Mouse (Mus musculus): ENCODE data around the gene Gpatch1. TPM values are rescaled to one million over a fixed set of nuclear protein-coding genes. Genes with fewer than 3 reads are reported as not detected.

Gpatch1 gene
- polyA plus RNA-seq, 1 experiment from 2014 or later, result 9.3 TPM

DNA sequence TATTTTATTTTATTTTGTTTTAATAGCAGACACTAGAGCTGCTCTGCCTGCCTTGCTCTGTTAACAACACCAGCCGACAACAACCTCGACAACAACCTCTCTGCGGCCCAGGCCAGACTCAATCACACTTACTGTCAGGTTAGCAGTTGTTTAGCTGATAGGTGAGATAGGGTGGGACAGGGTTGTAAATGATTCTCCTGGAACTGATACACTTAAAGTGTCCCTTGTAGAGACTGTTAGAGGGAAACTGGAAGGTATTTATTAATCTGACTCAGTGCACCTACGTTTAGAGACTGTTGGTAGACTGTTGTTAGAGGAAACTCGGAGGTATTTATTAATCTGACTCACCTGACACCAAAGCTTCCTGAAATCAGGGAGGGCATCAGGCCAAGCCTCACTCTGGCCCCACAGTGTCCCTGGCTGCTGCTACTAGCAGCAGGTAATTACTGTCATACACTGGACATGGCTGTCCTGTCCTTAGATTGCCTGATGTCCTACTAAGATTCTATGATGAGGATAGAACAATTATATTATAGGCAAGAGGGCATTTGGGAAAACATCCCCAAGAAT lies 37.1 kb upstream of the Gpatch1 start:
- Histone ChIP-seq H3K27me3 (ENCODE audit: control insufficient read depth, insufficient read depth, low read length) (no peaks in the 10 kb centered on the region), H3K27ac (replicated peaks) (peak overlapping the region; percentile 53; the same call in 1 of the 2 replicates), H3K4me3 (ENCODE audit: low read depth, low read length) (no peak overlapping the region), H3K4me1 (replicated peaks; ENCODE audit: control insufficient read depth, insufficient read depth) (no peaks in the 10 kb centered on the region), H3K9ac (ENCODE audit: low read length) (no peak overlapping the region), H3K9me3 (ENCODE audit: control insufficient read depth, low read length) (no peaks in the 10 kb centered on the region), H3K36me3 (ENCODE audit: control insufficient read depth, insufficient read depth, low read length) (no peaks in the 10 kb centered on the region), H3K4me2 (replicated peaks; ENCODE audit: low read depth) (no peak overlapping the region)
- TF ChIP-seq CTCF (IDR thresholded peaks at IDR 0.05; ENCODE audit: low read depth) (no peak), EP300 (optimal IDR thresholded peaks at IDR 0.05) (no peak)
- DNase-seq (ENCODE audit: low spot score) (no peak), ATAC-seq (ENCODE audit: low FRiP score, low TSS enrichment) (peak; percentile 68)
- WGBS, result 44% methylated on average over 5 of the region's 5 CpGs

DNA sequence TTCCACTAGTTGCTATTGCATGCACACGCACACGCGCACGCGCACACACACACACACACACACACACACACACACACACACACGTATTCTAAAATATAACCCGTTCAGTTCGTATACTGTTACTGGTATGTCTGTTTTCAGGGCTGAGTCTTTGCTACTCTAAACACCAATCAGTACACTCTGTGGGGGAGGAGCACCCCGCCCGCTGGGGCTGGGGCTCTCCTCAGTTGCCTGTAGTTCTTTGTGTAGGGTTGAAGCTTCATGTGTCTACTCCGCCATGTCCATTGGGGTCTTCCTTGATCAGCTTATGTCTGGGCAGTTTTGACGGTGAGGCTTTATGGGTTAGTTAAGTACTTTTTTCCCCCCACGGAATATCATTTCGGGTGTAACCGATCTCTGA lies 35.1 kb upstream of the Gpatch1 start:
- 91% methylated on average over 15 of the region's 15 CpGs for WGBS
- Histone ChIP-seq H3K9me3 (ENCODE audit: control insufficient read depth, low read length) (no peaks in the 10 kb centered on the region), H3K27ac (replicated peaks) (no peak overlapping the region), H3K4me3 (ENCODE audit: low read depth, low read length) (no peak overlapping the region), H3K36me3 (ENCODE audit: control insufficient read depth, insufficient read depth, low read length) (no peaks in the 10 kb centered on the region), H3K4me2 (replicated peaks; ENCODE audit: low read depth) (no peak overlapping the region), H3K9ac (ENCODE audit: low read length) (no peak overlapping the region), H3K4me1 (replicated peaks; ENCODE audit: control insufficient read depth, insufficient read depth) (no peaks in the 10 kb centered on the region), H3K27me3 (ENCODE audit: control insufficient read depth, insufficient read depth, low read length) (no peaks in the 10 kb centered on the region)
- no peak for DNase-seq (ENCODE audit: low spot score)
- ATAC-seq (ENCODE audit: low FRiP score, low TSS enrichment), result no peak
- no peak for TF ChIP-seq EP300 (optimal IDR thresholded peaks at IDR 0.05)
- no peak for TF ChIP-seq CTCF (IDR thresholded peaks at IDR 0.05; ENCODE audit: low read depth)

DNA sequence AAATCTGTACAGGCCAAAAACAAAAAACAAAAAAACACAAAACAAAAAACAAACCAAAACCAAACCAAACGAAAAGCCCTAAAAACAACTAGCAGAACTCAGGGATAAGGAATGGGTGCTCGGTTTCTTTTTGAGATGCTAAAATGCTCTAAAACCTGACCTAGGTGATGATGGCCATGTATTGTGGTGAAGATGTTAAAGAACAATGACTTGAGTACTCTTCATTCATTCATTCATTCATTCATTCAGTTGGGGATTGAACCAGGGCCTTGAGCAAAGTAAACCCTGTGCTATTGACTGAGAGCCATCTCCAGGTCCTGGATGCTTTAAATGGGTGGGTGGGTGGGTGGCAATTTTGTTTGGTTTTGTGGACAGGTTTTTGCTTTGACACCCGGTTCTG lies 32.9 kb upstream of the Gpatch1 start:
- H3K9me3 ChIP-seq (ENCODE audit: control insufficient read depth, low read length), result no peaks in the 10 kb centered on the region
- no peaks in the 10 kb centered on the region for H3K27me3 ChIP-seq (ENCODE audit: control insufficient read depth, insufficient read depth, low read length)
- no peak for ATAC-seq (ENCODE audit: low FRiP score, low TSS enrichment)
- 82% methylated on average over 3 of the region's 3 CpGs for WGBS
- H3K4me3 ChIP-seq (ENCODE audit: low read depth, low read length), result no peak overlapping the region
- H3K4me1 ChIP-seq (replicated peaks; ENCODE audit: control insufficient read depth, insufficient read depth), result no peaks in the 10 kb centered on the region
- no peak for DNase-seq (ENCODE audit: low spot score)
- H3K9ac ChIP-seq (ENCODE audit: low read length), result no peak overlapping the region
- no peak overlapping the region for H3K27ac ChIP-seq (replicated peaks)
- no peaks in the 10 kb centered on the region for H3K36me3 ChIP-seq (ENCODE audit: control insufficient read depth, insufficient read depth, low read length)
- TF ChIP-seq CTCF (IDR thresholded peaks at IDR 0.05; ENCODE audit: low read depth) (no peak), EP300 (optimal IDR thresholded peaks at IDR 0.05) (no peak)
- H3K4me2 ChIP-seq (replicated peaks; ENCODE audit: low read depth), result no peak overlapping the region

DNA sequence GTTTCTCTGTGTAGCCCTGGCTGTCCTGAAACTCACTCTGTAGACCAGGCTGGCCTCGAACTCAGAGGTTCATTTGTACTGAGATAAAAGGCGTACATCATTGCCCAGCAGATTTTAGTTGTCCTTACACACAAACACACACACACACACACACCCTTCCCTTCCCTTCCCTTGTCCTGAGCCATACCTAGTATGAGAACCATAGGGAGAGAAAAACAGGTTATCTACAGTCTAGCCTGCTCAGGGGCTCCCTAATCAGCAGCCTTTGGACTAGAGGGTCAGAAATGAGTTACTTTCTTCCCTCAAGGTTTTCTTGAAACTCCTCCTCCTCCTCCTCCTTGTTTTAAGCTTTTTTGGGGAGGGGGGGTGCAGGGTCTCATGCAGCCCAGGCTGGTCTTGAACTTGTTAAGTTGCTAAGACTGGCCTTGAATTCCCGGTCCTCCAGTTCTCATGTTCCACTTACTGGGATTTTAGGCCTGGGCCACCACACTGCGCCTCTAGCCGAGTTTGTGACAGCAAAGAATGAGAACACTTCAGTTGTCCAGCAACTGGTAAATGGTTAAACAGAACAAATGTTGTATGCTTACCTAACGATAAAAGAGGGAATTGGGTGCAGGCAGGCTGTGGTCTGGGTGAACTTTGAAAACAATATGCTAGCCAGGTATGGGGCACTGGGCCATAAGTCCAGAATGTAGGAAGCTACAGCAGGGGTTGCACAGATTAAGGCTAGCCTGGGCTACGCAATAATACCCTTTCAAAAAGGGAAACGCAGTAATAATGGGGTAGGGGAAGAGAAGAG lies 31.8 kb upstream of the Gpatch1 start:
- ATAC-seq (ENCODE audit: low FRiP score, low TSS enrichment), result peak; percentile 45
- peak; percentile 54 for DNase-seq (ENCODE audit: low spot score)
- WGBS, result 61% methylated on average over 8 of the region's 8 CpGs
- no peak overlapping the region for H3K9ac ChIP-seq (ENCODE audit: low read length)
- no peaks in the 10 kb centered on the region for H3K4me1 ChIP-seq (replicated peaks; ENCODE audit: control insufficient read depth, insufficient read depth)
- peak overlapping the region; percentile 71 for H3K27ac ChIP-seq (replicated peaks)
- H3K36me3 ChIP-seq (ENCODE audit: control insufficient read depth, insufficient read depth, low read length), result no peaks in the 10 kb centered on the region
- H3K4me3 ChIP-seq (ENCODE audit: low read depth, low read length), result no peak overlapping the region
- H3K27me3 ChIP-seq (ENCODE audit: control insufficient read depth, insufficient read depth, low read length), result no peaks in the 10 kb centered on the region
- TF ChIP-seq EP300 (optimal IDR thresholded peaks at IDR 0.05) (no peak), CTCF (IDR thresholded peaks at IDR 0.05; ENCODE audit: low read depth) (no peak)
- H3K9me3 ChIP-seq (ENCODE audit: control insufficient read depth, low read length), result no peaks in the 10 kb centered on the region
- no peak overlapping the region for H3K4me2 ChIP-seq (replicated peaks; ENCODE audit: low read depth)

DNA sequence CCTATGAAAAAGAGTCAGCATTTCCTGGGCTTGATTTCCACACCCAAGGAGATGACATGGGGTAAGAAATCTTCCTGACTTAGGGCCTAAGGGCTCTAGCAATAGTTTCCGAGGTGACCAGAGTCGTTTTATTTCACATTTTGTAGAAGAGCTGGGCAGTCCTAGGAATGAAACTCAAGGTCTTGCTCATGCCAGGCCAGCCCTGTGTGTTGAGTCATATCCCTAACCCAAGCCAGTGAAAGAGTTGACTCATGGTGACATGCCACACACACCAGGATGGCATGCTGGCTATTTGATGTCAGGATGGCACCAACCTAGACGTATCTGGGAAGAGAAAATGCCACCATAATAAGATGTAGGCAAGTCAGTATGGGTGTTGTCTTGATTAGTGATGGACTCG lies 30.8 kb upstream of the Gpatch1 start:
- H3K36me3 ChIP-seq (ENCODE audit: control insufficient read depth, insufficient read depth, low read length), result no peaks in the 10 kb centered on the region
- peak; percentile 19 for DNase-seq (ENCODE audit: low spot score)
- H3K4me3 ChIP-seq (ENCODE audit: low read depth, low read length), result no peak overlapping the region
- TF ChIP-seq EP300 (optimal IDR thresholded peaks at IDR 0.05) (no peak), CTCF (IDR thresholded peaks at IDR 0.05; ENCODE audit: low read depth) (no peak)
- WGBS, result 83% methylated on average over 4 of the region's 4 CpGs
- H3K27me3 ChIP-seq (ENCODE audit: control insufficient read depth, insufficient read depth, low read length), result no peaks in the 10 kb centered on the region
- H3K4me1 ChIP-seq (replicated peaks; ENCODE audit: control insufficient read depth, insufficient read depth), result no peaks in the 10 kb centered on the region
- peak overlapping the region; percentile 71 for H3K27ac ChIP-seq (replicated peaks)
- H3K9me3 ChIP-seq (ENCODE audit: control insufficient read depth, low read length), result no peaks in the 10 kb centered on the region
- H3K9ac ChIP-seq (ENCODE audit: low read length), result no peak overlapping the region
- ATAC-seq (ENCODE audit: low FRiP score, low TSS enrichment), result peak; percentile 43
- H3K4me2 ChIP-seq (replicated peaks; ENCODE audit: low read depth), result no peak overlapping the region

All from stomach, postnatal 0 days (tissue).